Mouse (Mus musculus) embryonic facial prominence, embryonic 10.5 days (tissue): ENCODE measurements at regions not wholly inside any gene's neighbourhood (a gene's known extent, or its start where the extent isn't known, plus 50 kb on each side); places are given as distances from the start of the nearest gene placed in this dataset.

ENCODE experiments used
- DNase-seq: peaks from one replicate; pipeline ENCODE4 v3.0.0-alpha.2; 2017; ENCODE audit warnings: low spot score
- H3K27ac ChIP-seq: fragments of 300-500 bp; sonication (generic); replicated peaks from 2 replicates; pipeline ENCODE4 v1.5.1; 2016; ENCODE audit warnings: mild to moderate bottlenecking
- H3K27me3 ChIP-seq: fragments of 300-500 bp; sonication (generic); replicated peaks from 2 replicates; pipeline ENCODE4 v1.6.1; 2016; ENCODE audit warnings: low read depth, mild to moderate bottlenecking; ENCODE audit not compliant: poor library complexity, severe bottlenecking
- H3K36me3 ChIP-seq: fragments of 300-500 bp; sonication (generic); replicated peaks from 2 replicates; pipeline ENCODE4 v1.6.1; 2016; ENCODE audit warnings: mild to moderate bottlenecking, moderate library complexity
- H3K4me1 ChIP-seq: fragments of 300-500 bp; sonication (generic); 2 replicates; pipeline ENCODE4 v1.6.1; 2016
- H3K4me3 ChIP-seq: fragments of 300-500 bp; sonication (generic); 2 replicates; pipeline ENCODE4 v1.5.1; 2016; ENCODE audit warnings: mild to moderate bottlenecking, moderate library complexity
- H3K9me3 ChIP-seq: fragments of 300-500 bp; sonication (generic); 2 replicates; pipeline ENCODE4 v1.6.1; 2016; ENCODE audit warnings: mild to moderate bottlenecking
- WGBS: fragments of 180-500 bp; shearing (Covaris S2); methylation state at CpG from one replicate; pipeline ENCODE4 v1.1.7; 2016; 5-methylcytosine and 5-hydroxymethylcytosine counted together

- Histone ChIP-seq H3K27ac (no peak overlapping the region), H3K27me3 (no peaks in the 10 kb centered on the region), H3K36me3 (no peaks in the 10 kb centered on the region), H3K4me3 (no peak overlapping the region), H3K4me1 (no peaks in the 10 kb centered on the region), H3K9me3 (no peaks in the 10 kb centered on the region)
- WGBS = 78% methylated on average over 2 of the region's 2 CpGs
- no peak for DNase-seq
These were observed 91.7 kb upstream of the Adgrb3 start for GRCm38 (mm10) chr1:25921184-25921583.

DNA sequence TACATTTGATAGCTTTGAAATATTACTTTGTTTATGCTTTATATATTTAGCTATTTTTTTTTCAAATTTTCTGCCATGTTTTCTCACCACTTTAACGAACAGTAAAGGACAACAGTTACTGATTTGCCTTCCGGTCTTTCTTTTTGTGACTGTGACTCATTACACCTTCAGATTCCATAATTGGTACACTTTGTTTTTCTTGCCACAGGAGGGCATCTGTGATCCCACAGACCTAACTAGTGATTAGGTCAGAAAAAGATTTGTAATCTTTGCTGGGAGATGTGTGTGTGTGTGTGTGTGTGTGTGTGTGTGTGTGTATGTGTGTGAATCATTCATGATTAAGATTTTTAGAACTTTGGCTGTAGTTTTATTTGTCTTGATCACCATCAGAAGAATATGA, 64.7 kb upstream of the Adgrb3 start:
- DNase-seq = no peak
- Histone ChIP-seq H3K27me3 (no peaks in the 10 kb centered on the region), H3K9me3 (no peaks in the 10 kb centered on the region), H3K27ac (no peak overlapping the region), H3K4me3 (no peak overlapping the region), H3K36me3 (no peaks in the 10 kb centered on the region), H3K4me1 (no peaks in the 10 kb centered on the region)
- 76% methylated on average over 2 of the region's 2 CpGs for WGBS

DNA sequence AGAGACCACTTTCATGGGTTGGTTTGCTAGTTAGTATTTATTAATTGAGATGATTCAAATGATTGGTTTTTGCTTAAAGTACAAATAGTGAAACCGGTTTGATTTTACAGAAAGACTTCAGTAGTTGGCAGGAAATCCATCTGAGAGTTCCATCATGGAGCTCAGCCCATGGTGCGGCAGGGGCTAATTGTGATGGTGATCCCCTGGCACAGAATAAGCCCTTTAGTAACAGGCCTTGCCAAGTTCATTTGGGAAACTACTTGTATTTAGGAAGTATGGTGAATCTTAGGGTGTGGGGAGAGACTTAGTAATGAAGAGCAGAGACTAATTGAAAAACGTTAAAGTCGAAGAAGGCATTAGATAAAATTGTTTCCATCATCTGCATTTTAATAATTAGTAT, 63.5 kb upstream of the Adgrb3 start:
- Histone ChIP-seq H3K27me3 (no peaks in the 10 kb centered on the region), H3K27ac (no peak overlapping the region), H3K4me1 (no peaks in the 10 kb centered on the region), H3K4me3 (no peak overlapping the region), H3K9me3 (no peaks in the 10 kb centered on the region), H3K36me3 (no peaks in the 10 kb centered on the region)
- WGBS = 76% methylated on average over 4 of the region's 4 CpGs
- DNase-seq = no peak

- Histone ChIP-seq H3K27ac (no peak overlapping the region), H3K9me3 (no peaks in the 10 kb centered on the region), H3K4me1 (no peaks in the 10 kb centered on the region), H3K4me3 (no peak overlapping the region), H3K27me3 (no peaks in the 10 kb centered on the region), H3K36me3 (no peaks in the 10 kb centered on the region)
- DNase-seq = peak; percentile 27
- WGBS = 75% methylated on average over 5 of the region's 5 CpGs
These were observed 62.7 kb upstream of the Adgrb3 start for GRCm38 (mm10) chr1:25892026-25892739.

GRCm38 (mm10) chr1:25888004-25888403, 58.5 kb upstream of the Adgrb3 start:
- Histone ChIP-seq H3K27me3 (no peaks in the 10 kb centered on the region), H3K4me1 (no peaks in the 10 kb centered on the region), H3K36me3 (no peaks in the 10 kb centered on the region), H3K27ac (no peak overlapping the region), H3K9me3 (no peaks in the 10 kb centered on the region), H3K4me3 (no peak overlapping the region)
- WGBS = 83% methylated on average over 1 of the region's 1 CpGs
- no peak for DNase-seq

GRCm38 (mm10) chr1:25885049-25885448, 55.5 kb upstream of the Adgrb3 start:
- no peaks in the 10 kb centered on the region for H3K4me1 ChIP-seq
- WGBS = 66% methylated on average over 4 of the region's 4 CpGs
- DNase-seq = no peak

More at GRCm38 (mm10) chr1:25885049-25885448, 55.5 kb upstream of the Adgrb3 start:
- Histone ChIP-seq H3K9me3 (no peaks in the 10 kb centered on the region), H3K27me3 (no peaks in the 10 kb centered on the region), H3K36me3 (no peaks in the 10 kb centered on the region), H3K27ac (no peak overlapping the region), H3K4me3 (no peak overlapping the region)
